Mouse (Mus musculus) c-Kit-negative CD71-positive TER-119-positive erythroid progenitor cells, embryonic 14.5 days (primary cell): Measurements from ENCODE around the gene Rhd.
"Not testable (repeated sequence)": the region's sequence is repeated elsewhere in the genome, so short reads cannot be mapped to it uniquely, and the experiment has no call there.

Source experiments
- DNase-seq: peaks from one replicate; pipeline ENCODE4 v3.0.0-alpha.2; 2013; ENCODE audit warnings: low read depth, low spot score

Rhd gene

DNA sequence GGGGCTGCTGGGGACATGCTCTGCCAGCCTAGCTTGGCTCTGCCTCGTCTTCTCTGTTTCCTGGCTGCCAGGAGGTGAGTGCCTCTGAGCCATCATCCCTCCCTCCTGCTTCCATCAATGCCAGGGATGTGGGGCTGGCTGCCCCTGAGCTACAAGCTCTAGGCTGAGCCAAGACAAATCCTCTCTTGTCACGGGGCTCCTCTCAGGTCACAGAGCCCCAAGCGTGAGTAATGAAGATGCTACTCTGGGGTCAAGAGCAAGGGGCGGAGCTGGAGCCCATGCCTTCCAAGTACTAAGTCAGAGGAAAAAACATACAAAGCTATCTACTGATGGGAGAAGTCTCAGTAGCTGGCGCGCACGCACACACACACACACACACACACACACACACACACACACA, 38.7 kb downstream of the Rhd start:
- DNase-seq, result no peak

- DNase-seq, result not testable (repeated sequence)
These were observed 47.1 kb downstream of the Rhd start for GRCm38 (mm10) chr4:134911406-134911805.

GRCm38 (mm10) chr4:134913413-134913812, 49.1 kb downstream of the Rhd start:
- peak; percentile 70 for DNase-seq

DNA sequence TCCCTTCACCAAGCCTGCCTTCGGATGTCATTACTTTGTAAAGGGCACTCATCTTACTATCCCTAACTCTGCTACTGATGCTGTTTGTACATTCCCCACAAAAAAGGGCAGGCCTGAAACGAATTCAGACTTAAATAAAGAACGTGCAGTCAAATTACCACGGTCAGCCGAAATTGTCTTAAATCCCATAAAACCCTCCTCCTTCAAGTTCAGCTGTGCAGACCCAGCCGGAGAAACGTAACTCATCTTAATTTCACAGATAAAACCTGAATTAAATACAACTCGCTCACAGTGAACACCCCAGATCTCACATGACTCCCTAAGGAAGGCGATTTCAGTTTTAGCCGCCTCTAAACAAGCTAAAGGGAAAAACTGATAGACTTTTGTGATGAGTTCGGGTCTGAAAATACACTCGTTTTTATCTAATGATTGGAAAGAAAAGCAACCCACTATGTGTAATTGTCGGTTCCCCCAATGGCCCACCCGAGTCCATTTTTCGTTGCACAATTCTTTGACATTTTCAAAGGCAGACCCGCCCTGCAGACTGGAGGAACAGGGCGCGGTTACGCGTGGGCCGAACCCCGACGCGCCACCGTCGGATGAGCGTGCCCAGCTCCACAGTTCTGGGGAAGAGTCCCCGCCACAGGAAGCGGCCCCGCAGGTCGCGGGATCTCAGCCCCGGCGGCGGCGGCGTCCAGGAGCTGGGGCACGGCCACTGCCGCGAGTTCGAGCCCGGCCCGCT, 50.0 kb downstream of the Rhd start:
- DNase-seq, result no peak

GRCm38 (mm10) chr4:134914864-134915209, 50.5 kb downstream of the Rhd start, which contains the start of gene Tmem50a:
Gene Tmem50a (minus strand): TSS chr4:134915024.
- peak; percentile 93 for DNase-seq

- DNase-seq, result no peak
These were observed 51.1 kb downstream of the Rhd start for GRCm38 (mm10) chr4:134915223-134916050.

GRCm38 (mm10) chr4:134917194-134917593, 52.9 kb downstream of the Rhd start:
- DNase-seq, result no peak

GRCm38 (mm10) chr4:134918381-134918780, 54.0 kb downstream of the Rhd start:
- no peak for DNase-seq

DNA sequence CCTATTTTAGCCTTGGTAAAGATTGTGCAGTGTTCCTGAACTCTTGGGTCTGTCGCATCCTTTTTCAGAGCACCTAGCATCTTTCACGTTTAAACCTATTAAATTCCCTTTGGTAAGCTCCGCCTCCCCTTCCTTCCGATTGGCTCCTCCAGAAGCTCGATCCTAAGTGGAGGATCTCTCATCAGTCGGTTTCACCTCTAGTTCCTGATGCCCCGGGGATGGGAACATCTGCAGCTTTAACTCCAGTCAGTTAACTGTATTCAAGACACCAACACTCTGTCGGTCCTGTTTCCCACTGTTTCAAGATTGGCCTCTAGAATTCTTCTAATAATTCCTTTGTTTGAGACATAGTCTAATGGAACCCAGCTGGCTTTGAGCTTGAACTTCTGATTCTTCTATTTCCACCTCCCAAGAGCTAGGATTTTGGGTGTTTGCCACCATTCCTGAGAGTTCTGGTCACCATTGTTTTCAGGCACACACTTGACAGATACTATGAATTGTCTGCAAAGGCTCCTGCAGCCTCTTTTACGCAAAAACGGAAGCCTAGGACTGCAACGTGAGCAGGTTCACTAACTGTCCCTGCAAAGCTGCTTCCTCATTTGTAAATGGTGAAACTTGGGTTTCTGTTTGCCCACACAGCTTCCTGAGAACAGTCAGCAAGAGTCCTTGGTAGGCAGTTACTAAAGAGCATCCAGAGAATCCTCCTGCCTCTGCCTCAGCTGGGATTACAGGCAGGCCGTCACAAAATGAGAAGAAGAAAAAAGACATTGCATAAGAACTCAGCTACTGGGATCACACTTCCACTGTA, 55.6 kb downstream of the Rhd start:
- no peak for DNase-seq

DNA sequence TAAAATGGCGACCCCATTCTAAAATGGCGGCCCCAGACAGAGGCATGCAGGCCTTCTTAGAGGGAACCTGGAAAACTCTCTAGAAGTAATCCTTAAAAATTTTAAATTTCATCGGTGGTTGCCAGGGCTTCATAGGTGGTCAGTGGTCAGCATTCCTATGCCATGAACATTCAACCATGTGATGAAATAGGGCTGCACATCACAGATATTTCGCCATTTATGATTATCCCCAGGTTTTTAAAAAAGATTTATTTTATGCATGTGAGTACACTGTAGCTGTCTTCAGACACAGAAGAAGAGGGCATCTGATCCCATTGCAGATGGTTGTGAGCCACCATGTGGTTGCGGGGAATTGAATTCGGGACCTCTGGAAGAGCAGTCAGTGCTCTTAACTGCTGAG, 56.3 kb downstream of the Rhd start:
- DNase-seq, result no peak

- no peak for DNase-seq
These were observed 57.4 kb downstream of the Rhd start for GRCm38 (mm10) chr4:134921703-134922102.

GRCm38 (mm10) chr4:134922111-134922924, 58.0 kb downstream of the Rhd start:
- DNase-seq, result no peak

DNA sequence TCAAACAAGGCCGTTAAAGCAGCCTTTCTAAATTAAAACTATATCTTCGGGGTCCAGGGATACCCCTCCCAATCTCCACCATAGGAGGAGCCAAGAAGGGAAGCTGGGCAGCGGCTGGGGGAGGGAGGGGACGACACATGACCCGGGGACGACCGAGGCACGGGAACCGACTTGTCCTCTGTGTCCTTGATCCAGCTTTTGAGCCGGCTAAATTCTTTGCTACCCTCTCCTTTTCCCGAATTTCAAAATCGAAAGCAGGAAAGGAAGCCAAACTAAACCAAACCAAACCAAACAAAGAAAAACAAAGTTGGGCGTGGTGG, 58.5 kb downstream of the Rhd start:
- no peak for DNase-seq

DNA sequence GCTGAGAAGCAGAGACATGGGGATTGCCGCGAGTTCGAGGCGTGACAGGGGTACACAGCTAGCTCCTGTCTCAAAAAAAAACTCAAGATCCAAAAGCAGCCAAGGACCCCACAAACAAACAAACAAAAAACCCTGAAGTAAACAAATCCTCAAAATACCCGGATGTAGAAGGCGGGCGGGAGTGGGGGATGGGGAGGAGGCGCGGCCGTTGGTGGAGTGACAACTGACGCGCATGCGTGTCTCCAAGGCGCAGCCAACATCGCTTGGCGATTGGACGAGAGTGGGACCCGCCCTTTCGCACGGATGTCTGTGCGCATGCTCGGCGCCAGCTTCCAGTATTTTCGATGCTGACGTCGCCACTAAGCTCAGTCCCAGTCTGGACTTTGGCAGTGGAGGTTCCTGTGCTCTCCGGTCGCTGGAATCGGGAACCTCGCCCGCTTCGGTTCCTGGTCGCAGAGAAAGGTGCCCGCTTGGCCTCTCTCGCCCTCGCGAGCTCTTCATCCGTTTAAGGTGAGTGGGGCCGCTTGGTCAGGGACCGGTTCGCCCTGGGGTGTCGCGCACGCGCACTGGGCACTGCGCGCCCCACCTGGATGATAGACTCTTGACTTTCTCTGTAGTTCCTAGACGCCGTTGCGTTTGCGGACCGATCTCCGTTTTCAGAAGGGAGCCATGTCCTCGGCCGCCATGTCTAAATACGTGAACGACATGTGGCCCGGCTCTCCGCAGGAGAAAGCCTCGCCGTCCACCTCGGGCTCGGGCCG, 59.1 kb downstream of the Rhd start, which contains the start of gene Rsrp1:
Gene Rsrp1, plus strand, starts transcription at position 335 of the 761 bp plus-strand sequence.
- DNase-seq, result peak; percentile 97

GRCm38 (mm10) chr4:134924019-134924741, 59.8 kb downstream of the Rhd start:
- peak; percentile 74 for DNase-seq

DNA sequence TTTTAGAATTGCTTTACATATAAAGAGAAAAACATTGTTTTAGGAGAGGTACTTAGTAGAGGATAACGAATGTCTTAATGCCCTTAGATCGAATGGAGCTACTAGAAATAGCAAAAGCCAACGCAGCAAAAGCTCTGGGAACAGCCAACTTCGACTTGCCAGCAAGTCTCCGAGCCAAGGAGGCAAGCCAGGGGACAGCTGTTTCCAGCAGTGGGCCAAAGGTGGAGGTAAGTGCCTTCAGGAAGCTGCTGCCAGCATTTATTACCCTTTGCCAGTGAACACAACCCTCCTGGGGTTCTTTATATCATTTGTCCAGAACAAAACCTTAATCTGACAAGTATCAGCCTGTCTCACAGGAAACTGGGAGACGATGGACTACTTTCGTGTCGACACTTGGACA, 60.9 kb downstream of the Rhd start:
- no peak for DNase-seq

DNA sequence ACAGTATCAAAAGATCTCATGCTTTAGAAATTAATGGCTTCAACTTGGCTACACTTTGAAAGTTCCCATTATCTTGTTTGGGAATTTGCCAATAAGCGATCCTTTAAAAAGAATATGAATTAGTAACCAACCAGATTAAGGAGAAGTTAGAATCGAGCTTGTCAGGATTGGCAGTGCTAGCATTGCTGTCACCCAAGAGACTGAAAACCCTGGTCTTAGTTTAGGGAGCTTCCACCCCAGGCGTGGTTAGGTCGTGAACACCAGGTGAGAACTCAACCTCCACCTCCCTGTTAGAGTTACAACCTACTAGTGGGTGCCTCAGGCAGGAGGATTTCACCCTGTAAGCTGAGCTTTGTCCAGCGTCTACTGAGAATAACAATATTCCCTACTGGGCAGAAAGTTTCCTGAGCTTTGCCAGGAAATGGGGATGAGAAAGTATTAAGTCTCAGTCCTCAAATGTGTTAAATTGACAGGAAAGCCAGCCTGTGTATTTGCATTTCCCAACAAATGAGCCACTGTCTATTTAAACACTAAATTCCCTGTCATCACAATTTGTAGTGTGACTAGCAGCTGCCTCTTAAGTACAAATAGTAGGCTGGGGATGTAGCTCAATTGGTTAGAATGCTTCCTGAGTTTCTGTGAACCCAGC, 63.6 kb downstream of the Rhd start:
- DNase-seq, result no peak

GRCm38 (mm10) chr4:134928464-134928836, 64.1 kb downstream of the Rhd start:
- no peak for DNase-seq

GRCm38 (mm10) chr4:134929536-134929935, 65.2 kb downstream of the Rhd start:
- DNase-seq, result no peak
